ENCODE assay signal across 19 mouse cellular contexts in genomic region chr10:92073873-92074390, GRCm38 (mm10).
DNase-seq lines count a peak whose midpoint lies in the region; ATAC-seq and TF ChIP-seq lines count a peak whose summit lies in the region.
"Had no signal": no experiment of that assay in that cellular context is flagged by ENCODE, and none has a peak within 500 bp of the region (broad histone marks: within the 10 kb centered on the region; RNA-seq: fewer than 3 reads in every experiment).

No protein-coding gene starts in this region.

- no peak overlapping the region for H3K4me3 ChIP-seq in embryonic facial prominence, embryonic 12.5 days
- no peak overlapping the region for H3K4me3 ChIP-seq in hindbrain, embryonic 11.5 days (ENCODE audit: low read depth, low read length)
- H3K4me3 ChIP-seq in midbrain, embryonic 13.5 days (replicated peaks) = no peak overlapping the region
- no peak overlapping the region for H3K4me3 ChIP-seq in limb, embryonic 10.5 days
- H3K4me3 ChIP-seq: limb, embryonic 12.5 days; liver, embryonic 15.5 days had no signal

- H3K27ac ChIP-seq in embryonic facial prominence, embryonic 12.5 days = 0 out of 2 replicates have a peak overlapping the region, but pooled peaks have one; percentile 12
- H3K27ac ChIP-seq in hindbrain, embryonic 11.5 days (ENCODE audit: low read depth, low read length) = no peak overlapping the region
- peak overlapping the region; percentile 90 for H3K27ac ChIP-seq in midbrain, embryonic 13.5 days
- no peak overlapping the region for H3K27ac ChIP-seq in limb, embryonic 10.5 days
- H3K27ac ChIP-seq: limb, embryonic 12.5 days; liver, embryonic 15.5 days had no signal

- 25% methylated on average over 5 of the region's 5 CpGs for WGBS in embryonic facial prominence, embryonic 12.5 days
- WGBS in hindbrain, embryonic 11.5 days = 31% methylated on average over 5 of the region's 5 CpGs
- 16% methylated on average over 5 of the region's 5 CpGs for WGBS in midbrain, embryonic 13.5 days
- WGBS in limb, embryonic 10.5 days = 69% methylated on average over 5 of the region's 5 CpGs

- no peak for DNase-seq in Patski (ENCODE audit: low read depth, low spot score)
- peak; percentile 19 for DNase-seq in hindbrain, embryonic 11.5 days (ENCODE audit: low spot score)
- no peak for DNase-seq in right cerebral cortex, postnatal 14 days
- DNase-seq in limb, embryonic 10.5 days (ENCODE audit: low spot score) = no peak
- no peak for DNase-seq in natural killer cell, adult 2 months (ENCODE audit: low spot score in 2 of 2)
- DNase-seq in B cell, adult 2 months = no peak
- DNase-seq: cerebellum, adult 11-12 months; gastrocnemius, postnatal 10 days; heart, postnatal 14 days; kidney, postnatal 14 days; layer of hippocampus, adult 9-11 months; lung, postnatal 36 days; thymus, postnatal 4 days had no signal

- H3K36me3 ChIP-seq in embryonic facial prominence, embryonic 12.5 days = no peaks in the 10 kb centered on the region
- H3K36me3 ChIP-seq in hindbrain, embryonic 11.5 days (ENCODE audit: control insufficient read depth, insufficient read depth, low read length) = no peaks in the 10 kb centered on the region
- peaks cover 25% of the 10 kb centered on the region for H3K36me3 ChIP-seq in midbrain, embryonic 13.5 days
- no peaks in the 10 kb centered on the region for H3K36me3 ChIP-seq in limb, embryonic 10.5 days
- H3K36me3 ChIP-seq: G1E; limb, embryonic 12.5 days; liver, embryonic 15.5 days had no signal

- CTCF ChIA-PET in Patski (lab: Charles Lee) = no interaction called here

- H3K27me3 ChIP-seq in Patski = no peaks in the 10 kb centered on the region
- no peaks in the 10 kb centered on the region for H3K27me3 ChIP-seq in embryonic facial prominence, embryonic 12.5 days
- H3K27me3 ChIP-seq in hindbrain, embryonic 11.5 days (ENCODE audit: control insufficient read depth, insufficient read depth, low read length) = no peaks in the 10 kb centered on the region
- no peaks in the 10 kb centered on the region for H3K27me3 ChIP-seq in midbrain, embryonic 13.5 days
- no peaks in the 10 kb centered on the region for H3K27me3 ChIP-seq in limb, embryonic 10.5 days (ENCODE audit: low read depth, poor library complexity, severe bottlenecking)
- H3K27me3 ChIP-seq: limb, embryonic 12.5 days; liver, embryonic 15.5 days had no signal

- no peak overlapping the region for H3K9ac ChIP-seq in embryonic facial prominence, embryonic 12.5 days
- no peak overlapping the region for H3K9ac ChIP-seq in hindbrain, embryonic 11.5 days (ENCODE audit: low read depth, low read length)
- no peak overlapping the region for H3K9ac ChIP-seq in midbrain, embryonic 13.5 days (replicated peaks)
- H3K9ac ChIP-seq: limb, embryonic 12.5 days; liver, embryonic 15.5 days had no signal

- POLR2A ChIA-PET in Patski (lab: Charles Lee) = no interaction called here

- no peak for TF ChIP-seq CTCF in Patski (IDR thresholded peaks at IDR 0.05)

- H3K4me2 ChIP-seq in embryonic facial prominence, embryonic 12.5 days (replicated peaks) = no peak overlapping the region; the same call in 1 of the 2 replicates
- H3K4me2 ChIP-seq in hindbrain, embryonic 11.5 days (replicated peaks; ENCODE audit: low read depth, low read length) = no peak overlapping the region
- no peak overlapping the region for H3K4me2 ChIP-seq in midbrain, embryonic 13.5 days (replicated peaks)
- H3K4me2 ChIP-seq: limb, embryonic 12.5 days; liver, embryonic 15.5 days had no signal

- peaks cover 13% of the 10 kb centered on the region for H3K4me1 ChIP-seq in embryonic facial prominence, embryonic 12.5 days
- peaks cover 2% of the 10 kb centered on the region; the same call in 1 of the 2 replicates for H3K4me1 ChIP-seq in hindbrain, embryonic 11.5 days (replicated peaks; ENCODE audit: control insufficient read depth, insufficient read depth, low read length)
- peaks cover 58% of the 10 kb centered on the region for H3K4me1 ChIP-seq in midbrain, embryonic 13.5 days (replicated peaks)
- H3K4me1 ChIP-seq in limb, embryonic 10.5 days = peaks cover 21% of the 10 kb centered on the region
- H3K4me1 ChIP-seq: liver, embryonic 15.5 days had no signal

- peak; percentile 65 for ATAC-seq in Patski
- ATAC-seq in embryonic facial prominence, embryonic 12.5 days (ENCODE audit: insufficient number of reproducible peaks, insufficient read depth, low FRiP score, low TSS enrichment) = no peak
- ATAC-seq in hindbrain, embryonic 11.5 days (ENCODE audit: low FRiP score) = peak; percentile 60
- peak; percentile 29 for ATAC-seq in midbrain, embryonic 13.5 days
- ATAC-seq: intestine, embryonic 16.5 days had no signal

- H3K9me3 ChIP-seq in embryonic facial prominence, embryonic 12.5 days = no peaks in the 10 kb centered on the region
- no peaks in the 10 kb centered on the region for H3K9me3 ChIP-seq in hindbrain, embryonic 11.5 days (ENCODE audit: control insufficient read depth, low read length)
- no peaks in the 10 kb centered on the region for H3K9me3 ChIP-seq in midbrain, embryonic 13.5 days
- no peaks in the 10 kb centered on the region for H3K9me3 ChIP-seq in limb, embryonic 10.5 days (replicated peaks)
- H3K9me3 ChIP-seq: limb, embryonic 12.5 days; liver, embryonic 15.5 days had no signal

- in situ Hi-C loops in Patski (cut with MboI; ENCODE audit: low pct_unique_long_range_greater_than_20kb) = no loop called here

Comparison
In these comparisons a context has a peak if more than half of its experiments do, and no peak if none do; other contexts are left out.
1. H3K27ac ChIP-seq: peak in embryonic facial prominence, embryonic 12.5 days (single experiment) and midbrain, embryonic 13.5 days (single experiment); none in hindbrain, embryonic 11.5 days (single experiment) and limb, embryonic 10.5 days (single experiment).